Mouse (Mus musculus): ENCODE results near the gene Olfr1110.
"Not testable (repeated sequence)": the region's sequence is repeated elsewhere in the genome, so short reads cannot be mapped to it uniquely, and the experiment has no call there.

The Olfr1110 gene

GRCm38 (mm10) chr2:87140200-87140599, at the start of gene Olfr1110:
Olfr1110 (minus strand) TSS chr2:87140300.
- DNase-seq, result no peak

- no peak for DNase-seq
Observed at GRCm38 (mm10) chr2:87187498-87187897, 47.4 kb upstream of the Olfr1110 start, which contains the start of gene Olfr1112. Olfr1112 (plus strand) TSS chr2:87187798.

DNA sequence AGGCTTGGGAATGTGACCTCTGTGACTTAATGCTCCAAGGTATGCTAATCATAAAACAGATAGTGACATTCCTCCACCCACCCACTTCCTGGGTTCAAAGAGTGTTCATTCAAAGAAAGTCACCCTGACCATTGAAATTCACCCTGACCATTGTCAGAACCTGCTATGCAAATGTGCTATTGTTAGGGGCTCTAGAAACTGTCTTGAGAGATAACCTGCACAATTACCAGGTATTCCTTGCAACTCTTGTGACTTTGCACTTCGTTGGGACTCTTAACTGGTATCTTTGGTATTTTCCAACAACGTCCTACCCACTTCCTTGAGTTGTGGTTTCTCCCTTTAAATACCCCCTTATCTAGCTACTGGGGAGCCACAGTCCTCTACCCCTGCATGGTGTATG, 27.6 kb upstream of the Olfr1110 start:
- DNase-seq, result not testable (repeated sequence)

DNA sequence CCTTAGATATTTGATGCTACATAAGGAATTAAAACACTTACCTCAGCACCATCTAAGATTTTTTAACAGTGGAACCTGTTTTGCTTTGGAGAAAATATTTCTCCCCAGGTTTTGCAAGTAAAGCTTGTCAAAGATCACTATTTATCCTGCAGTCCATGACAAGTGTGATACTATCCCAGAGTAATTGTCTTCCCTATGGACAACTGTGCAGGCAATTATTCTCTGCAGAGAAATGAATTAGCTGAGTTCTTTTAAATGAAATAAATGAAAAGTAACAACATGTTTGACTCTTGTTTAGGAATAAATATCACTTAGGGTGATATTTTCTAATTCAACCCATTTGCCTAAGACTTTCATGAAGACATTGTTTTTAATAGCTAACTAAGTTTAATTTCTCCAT, 12.4 kb upstream of the Olfr1110 start, which contains the start of gene Olfr1111:
TSS of gene Olfr1111 (minus strand) at position 101 of the 400 bp plus-strand sequence.
- no peak for DNase-seq

GRCm38 (mm10) chr2:87114467-87114866, 25.6 kb downstream of the Olfr1110 start, which contains the start of gene Olfr259:
Olfr259 (minus strand) TSS chr2:87114567.
- DNase-seq, result no peak

GRCm38 (mm10) chr2:87095908-87096307, 44.2 kb downstream of the Olfr1110 start, which contains the start of gene Olfr1109:
Olfr1109 (minus strand) TSS chr2:87096008.
- DNase-seq, result no peak

Data from cerebellum, adult 8-10 months (tissue).